In the genomic region with DNA sequence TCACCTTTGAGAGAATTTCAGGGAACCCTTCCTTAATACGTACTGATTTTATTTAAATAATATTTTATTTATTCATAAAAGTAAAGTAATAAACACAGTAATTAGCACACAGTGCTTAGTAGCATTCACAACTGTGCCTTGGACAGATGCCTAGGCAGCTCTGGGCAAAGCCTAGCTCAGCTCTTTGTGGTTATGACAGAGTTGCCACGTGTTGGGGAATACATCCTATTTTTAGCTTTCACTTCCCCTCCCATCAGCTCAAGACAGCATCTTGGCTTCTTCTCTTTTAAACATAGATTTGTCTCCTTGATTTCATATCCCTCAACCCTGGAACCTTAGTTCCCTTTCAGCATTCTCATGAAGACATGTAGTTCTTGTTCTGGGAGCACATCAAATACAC, we compare ENCODE assay signal across 1 mouse cellular context.
TF ChIP-seq lines count a peak whose summit lies in the region.

No protein-coding gene starts in this region.

TF ChIP-seq in MEL, 35 proteins besides CTCF, POLR2A, EP300 and RAD21 (continued from another document):
- TF ChIP-seq SMC3 (IDR thresholded peaks at IDR 0.05; ENCODE audit: low read depth, low read length) (no peak), MAFK (IDR thresholded peaks at IDR 0.05; ENCODE audit: borderline replicate concordance, low read depth, low read length) (no peak), ZKSCAN1 (IDR thresholded peaks at IDR 0.05; ENCODE audit: low read depth, low read length) (no peak), GABPA (IDR thresholded peaks at IDR 0.05; ENCODE audit: low read depth, low read length) (no peak)
TF ChIP-seq in MEL: peak in this region for 9.
